Mouse (Mus musculus) embryonic facial prominence, embryonic 14.5 days (tissue): Measurements from ENCODE around the gene Gna15. TPM values are rescaled to one million over a fixed set of nuclear protein-coding genes. Genes with fewer than 3 reads are reported as not detected.
A peak's percentile ranks its signal among the peaks of the same experiment; 100 is the strongest.

Experiments
- ATAC-seq: fragments of 200-750 bp; cut with Nextera tagmentation; 2 replicates; pipeline ENCODE4 v1.8.0; 2017; ENCODE audit warnings: low read depth, moderate number of reproducible peaks, moderate TSS enrichment
- DNase-seq: peaks from one replicate; pipeline ENCODE4 v3.0.0-alpha.2; 2015; ENCODE audit warnings: low spot score
- H3K27ac ChIP-seq: fragments of 300-500 bp; sonication (generic); replicated peaks from 2 replicates; pipeline ENCODE4 v1.5.1; 2014; ENCODE audit warnings: low read depth, mild to moderate bottlenecking, low read length, moderate library complexity
- H3K27me3 ChIP-seq: fragments of 300-500 bp; sonication (generic); replicated peaks from 2 replicates; pipeline ENCODE4 v1.6.1; 2014; ENCODE audit warnings: low read length; ENCODE audit not compliant: control insufficient read depth, insufficient read depth
- H3K36me3 ChIP-seq: fragments of 300-500 bp; sonication (generic); 2 replicates; pipeline ENCODE4 v1.6.1; 2014; ENCODE audit warnings: low read length, mixed read lengths; ENCODE audit not compliant: control insufficient read depth, insufficient read depth
- H3K4me1 ChIP-seq: fragments of 300-500 bp; sonication (generic); 2 replicates; pipeline ENCODE4 v1.6.1; 2014; ENCODE audit warnings: antibody characterized with exemption, low read length; ENCODE audit not compliant: control insufficient read depth, insufficient read depth
- H3K4me2 ChIP-seq: fragments of 300-500 bp; sonication (generic); 2 replicates; pipeline ENCODE4 v1.6.1; 2014; ENCODE audit warnings: low read depth, mild to moderate bottlenecking, low read length, moderate library complexity, mixed read lengths
- H3K4me3 ChIP-seq: fragments of 300-500 bp; sonication (generic); 2 replicates; pipeline ENCODE4 v1.5.1; 2014; ENCODE audit warnings: low read depth, mild to moderate bottlenecking, low read length
- H3K9ac ChIP-seq: fragments of 300-500 bp; sonication (generic); 2 replicates; pipeline ENCODE4 v1.6.1; 2014; ENCODE audit warnings: low read depth, mild to moderate bottlenecking, low read length, moderate library complexity, mixed read lengths
- H3K9me3 ChIP-seq: fragments of 300-500 bp; sonication (generic); 2 replicates; pipeline ENCODE4 v1.6.1; 2016; ENCODE audit warnings: low read length; ENCODE audit not compliant: control insufficient read depth
- WGBS: fragments of 180-500 bp; shearing (Covaris S2); extraction: QIAGEN DNeasy Blood & Tissue Kit; methylation state at CpG from one replicate; pipeline ENCODE4 v1.1.7; 2014; 5-methylcytosine and 5-hydroxymethylcytosine counted together
- polyA plus RNA-seq: library from polyadenylated mRNA; unstranded; fragments of >200 nt; fragmentation: Nextera tagmentation; extraction: Ambion mirVana; gene quantifications from 2 replicates; pipeline ENCODE4 v1.2.1, GENCODE M21; 2014

Gna15 gene
- polyA plus RNA-seq, 1 experiment from 2014 or later = 3.1 TPM

DNA sequence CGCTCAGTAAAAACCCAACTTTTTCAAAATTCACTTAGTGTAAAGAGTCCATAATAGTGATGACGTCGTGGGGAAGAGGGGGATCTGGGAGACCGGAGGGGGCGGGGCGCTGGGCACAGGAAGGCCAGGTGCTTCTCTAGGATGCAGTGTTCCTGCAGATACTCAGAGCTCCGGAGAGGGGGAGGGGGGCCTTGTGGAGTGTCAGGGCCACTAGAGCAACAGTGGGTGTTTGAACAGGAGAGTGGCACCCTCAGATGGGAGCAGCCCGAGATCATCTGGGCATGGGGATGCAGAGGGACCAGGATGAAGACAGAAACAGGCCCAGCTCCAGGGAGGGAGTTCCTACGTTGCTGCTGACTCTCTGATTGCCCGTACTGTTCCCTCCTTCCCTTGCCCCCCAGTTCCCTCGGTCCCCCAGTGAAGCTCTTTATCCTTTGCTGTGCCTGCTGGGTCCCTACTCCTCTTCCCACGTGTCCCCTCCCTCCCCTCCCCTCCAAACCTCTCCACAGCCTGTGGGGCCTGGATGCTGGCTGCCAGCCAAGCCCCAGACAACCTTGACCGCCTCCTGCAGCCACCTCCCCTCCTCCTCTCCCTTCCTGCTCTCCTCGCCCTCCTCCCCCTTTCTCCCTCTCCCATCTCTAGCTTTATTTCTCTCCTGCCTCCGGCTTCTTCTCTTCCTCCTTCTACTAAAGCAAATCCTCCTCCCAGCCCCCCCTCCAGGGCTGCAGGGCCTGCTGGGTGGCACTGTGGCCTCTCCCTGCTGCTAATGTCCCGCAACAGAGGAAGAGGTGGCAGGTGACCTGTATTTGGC is 44.6 kb upstream of the Gna15 start:
- Histone ChIP-seq H3K9ac (peak overlapping the region; percentile 28; the same call in 1 of the 2 replicates), H3K27ac (peak overlapping the region; percentile 89), H3K4me3 (no peak overlapping the region), H3K27me3 (no peaks in the 10 kb centered on the region), H3K4me2 (peak overlapping the region; percentile 33), H3K4me1 (peaks cover 61% of the 10 kb centered on the region), H3K36me3 (peaks cover 30% of the 10 kb centered on the region), H3K9me3 (no peaks in the 10 kb centered on the region)
- ATAC-seq (0 out of 2 replicates have a peak, but pooled peaks have one; percentile 1), DNase-seq (peak; percentile 92)
- 7% methylated on average over 14 of the region's 16 CpGs for WGBS

DNA sequence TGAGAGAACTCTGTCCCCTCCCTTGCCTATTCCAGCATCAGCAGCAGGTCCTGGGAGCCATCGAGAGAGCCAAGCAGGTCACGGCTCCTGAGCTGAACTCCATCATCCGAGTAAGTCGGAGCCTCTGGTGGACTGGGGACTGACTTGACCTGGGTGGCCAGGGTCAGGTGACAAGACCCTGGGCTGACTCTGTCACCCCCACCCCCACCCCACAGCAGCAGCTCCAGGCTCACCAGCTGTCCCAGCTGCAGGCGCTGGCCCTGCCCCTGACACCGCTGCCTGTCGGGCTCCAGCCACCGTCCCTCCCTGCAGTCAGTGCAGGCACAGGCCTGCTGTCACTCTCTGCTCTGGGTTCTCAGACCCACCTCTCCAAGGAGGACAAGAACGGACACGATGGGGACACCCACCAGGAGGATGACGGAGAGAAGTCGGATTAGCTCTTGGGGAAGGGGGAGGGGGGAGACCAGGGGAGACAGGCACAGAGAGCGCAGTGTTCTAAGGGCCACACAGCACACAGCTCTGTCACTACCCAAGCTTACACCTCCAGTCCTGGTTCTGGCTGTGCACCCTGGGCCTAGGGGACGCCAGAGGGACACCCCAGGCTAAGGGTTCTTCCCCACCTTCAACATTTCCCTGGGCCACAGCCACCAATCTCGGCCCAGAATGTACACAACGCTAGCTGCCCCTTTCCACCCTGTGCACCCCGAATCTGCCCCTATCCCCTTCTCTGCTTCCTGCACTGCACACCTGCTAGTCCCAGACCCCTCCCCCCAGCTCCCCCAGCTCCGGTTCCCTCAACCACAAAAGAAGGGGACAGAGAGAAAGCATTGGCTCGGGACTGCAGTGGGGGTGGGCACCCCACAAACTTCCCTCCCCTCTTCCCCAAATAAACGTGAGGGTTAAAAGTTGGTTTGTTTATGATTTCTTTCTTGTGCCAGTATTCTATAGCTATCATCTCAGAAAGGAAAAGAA is 41.5 kb upstream of the Gna15 start:
- Histone ChIP-seq H3K27ac (no peak overlapping the region), H3K36me3 (peaks cover 47% of the 10 kb centered on the region), H3K4me1 (peaks cover 60% of the 10 kb centered on the region), H3K4me3 (no peak overlapping the region), H3K4me2 (no peak overlapping the region), H3K9ac (no peak overlapping the region), H3K27me3 (no peaks in the 10 kb centered on the region), H3K9me3 (no peaks in the 10 kb centered on the region)
- peak; percentile 23 for DNase-seq
- WGBS = 30% methylated on average over 19 of the region's 20 CpGs
- ATAC-seq = no peak

DNA sequence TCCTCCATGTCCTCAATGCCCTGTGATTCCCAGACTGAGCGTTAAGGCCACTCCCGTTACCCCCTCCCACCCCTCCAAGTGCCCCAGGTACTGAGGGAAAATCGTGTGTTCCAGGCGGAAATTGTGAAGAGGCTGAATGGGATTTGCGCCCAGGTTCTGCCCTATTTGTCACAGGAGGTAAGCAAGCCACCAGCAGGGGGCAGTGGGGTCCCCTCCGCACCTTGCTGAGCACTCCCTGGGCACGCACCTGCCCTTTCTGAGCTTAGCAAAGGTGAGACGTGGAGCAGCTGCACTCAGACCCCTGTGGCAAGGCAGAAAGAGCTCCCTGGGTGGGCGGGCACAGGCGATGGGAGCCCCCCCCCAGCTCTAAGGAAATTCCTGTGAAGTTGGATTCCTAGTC is 40.7 kb upstream of the Gna15 start:
- Histone ChIP-seq H3K4me1 (peaks cover 52% of the 10 kb centered on the region), H3K4me3 (0 out of 2 replicates have a peak overlapping the region, but pooled peaks have one; percentile 13), H3K36me3 (peaks cover 47% of the 10 kb centered on the region), H3K9me3 (no peaks in the 10 kb centered on the region), H3K9ac (no peak overlapping the region), H3K27me3 (no peaks in the 10 kb centered on the region), H3K4me2 (0 out of 2 replicates have a peak overlapping the region, but pooled peaks have one; percentile 42), H3K27ac (0 out of 2 replicates have a peak overlapping the region, but pooled peaks have one; percentile 53)
- WGBS = 23% methylated on average over 7 of the region's 10 CpGs
- ATAC-seq (no peak), DNase-seq (peak; percentile 68)

DNA sequence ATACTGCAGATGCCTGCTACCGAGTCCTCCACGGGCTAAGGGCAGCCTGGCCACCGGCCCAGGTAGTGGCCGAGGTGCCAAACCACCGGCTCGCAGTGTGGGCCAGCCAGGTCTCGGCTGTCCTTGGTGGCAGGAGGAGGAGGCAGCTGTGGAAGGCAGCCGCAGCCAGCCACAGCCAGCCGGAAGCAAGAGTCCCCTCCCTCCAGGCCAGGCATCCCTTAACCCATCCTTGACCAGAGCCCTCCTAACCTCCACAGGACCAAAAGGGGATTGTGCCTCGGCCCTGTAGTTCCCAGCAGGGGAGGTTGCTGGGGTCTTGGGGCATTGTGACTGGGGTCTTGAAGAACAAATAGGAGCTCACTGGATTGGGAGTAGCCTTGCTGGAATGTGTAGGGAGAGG is 40.2 kb upstream of the Gna15 start:
- no peaks in the 10 kb centered on the region for H3K27me3 ChIP-seq
- H3K36me3 ChIP-seq = peaks cover 47% of the 10 kb centered on the region
- H3K4me3 ChIP-seq = peak overlapping the region; percentile 13
- H3K9ac ChIP-seq = peak overlapping the region; percentile 50
- peak overlapping the region; percentile 53; the same call in 1 of the 2 replicates for H3K27ac ChIP-seq
- peak overlapping the region; percentile 42 for H3K4me2 ChIP-seq
- peaks cover 47% of the 10 kb centered on the region for H3K4me1 ChIP-seq
- DNase-seq (peak; percentile 61), ATAC-seq (peak; percentile 20)
- WGBS = 4% methylated on average over 9 of the region's 10 CpGs
- no peaks in the 10 kb centered on the region for H3K9me3 ChIP-seq

DNA sequence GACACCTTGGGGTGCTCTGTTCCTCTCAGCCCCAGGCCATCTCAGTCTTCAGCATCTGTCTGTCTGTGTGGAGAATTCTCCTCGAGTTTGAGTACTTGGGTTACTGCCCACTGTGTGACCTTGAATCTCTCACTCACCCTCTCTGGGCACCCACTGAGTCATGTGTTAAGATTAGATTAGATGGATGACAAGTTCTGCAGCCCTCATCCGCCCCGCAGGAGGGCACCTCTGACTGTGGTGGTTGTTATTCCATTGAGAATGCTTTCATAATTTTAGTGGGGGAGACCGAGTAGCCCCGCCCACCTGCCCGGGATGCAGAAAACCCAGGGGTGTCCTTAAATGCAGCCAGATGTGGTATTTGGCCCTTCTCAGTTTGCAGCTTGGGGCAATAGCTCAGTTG is 39.5 kb upstream of the Gna15 start:
- ATAC-seq (no peak), DNase-seq (peak; percentile 35)
- Histone ChIP-seq H3K9ac (no peak overlapping the region), H3K27ac (0 out of 2 replicates have a peak overlapping the region, but pooled peaks have one; percentile 31), H3K27me3 (no peaks in the 10 kb centered on the region), H3K9me3 (no peaks in the 10 kb centered on the region), H3K4me1 (peaks cover 39% of the 10 kb centered on the region), H3K4me2 (peak overlapping the region; percentile 42), H3K36me3 (peaks cover 47% of the 10 kb centered on the region), H3K4me3 (no peak overlapping the region)
- 19% methylated on average over 6 of the region's 6 CpGs for WGBS

DNA sequence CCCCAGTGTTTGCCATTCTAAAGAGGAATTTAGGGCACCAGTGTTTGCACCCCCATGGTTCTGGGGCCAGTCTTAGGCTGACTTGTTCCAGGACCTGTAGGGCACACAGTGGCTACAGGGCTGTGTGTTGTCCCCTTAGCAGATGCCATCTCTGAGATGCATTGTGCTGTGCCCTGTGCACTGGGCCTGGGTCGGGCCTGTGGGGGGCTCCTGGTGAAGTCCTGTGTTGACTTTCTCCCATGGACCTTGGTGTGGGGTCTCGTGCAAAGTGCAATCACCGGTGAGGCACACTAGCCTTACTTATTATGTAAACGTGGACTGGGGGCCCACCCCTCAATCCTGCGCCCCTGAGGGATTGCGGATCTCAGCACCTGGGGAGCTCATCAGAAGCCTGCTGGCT is 38.4 kb upstream of the Gna15 start:
- WGBS = 66% methylated on average over 6 of the region's 6 CpGs
- Histone ChIP-seq H3K4me3 (no peak overlapping the region), H3K27me3 (no peaks in the 10 kb centered on the region), H3K4me1 (peaks cover 32% of the 10 kb centered on the region), H3K36me3 (peaks cover 45% of the 10 kb centered on the region), H3K9me3 (no peaks in the 10 kb centered on the region), H3K4me2 (0 out of 2 replicates have a peak overlapping the region, but pooled peaks have one; percentile 10), H3K27ac (no peak overlapping the region), H3K9ac (peak overlapping the region; percentile 20; the same call in 1 of the 2 replicates)
- no peak for DNase-seq
- ATAC-seq = no peak

DNA sequence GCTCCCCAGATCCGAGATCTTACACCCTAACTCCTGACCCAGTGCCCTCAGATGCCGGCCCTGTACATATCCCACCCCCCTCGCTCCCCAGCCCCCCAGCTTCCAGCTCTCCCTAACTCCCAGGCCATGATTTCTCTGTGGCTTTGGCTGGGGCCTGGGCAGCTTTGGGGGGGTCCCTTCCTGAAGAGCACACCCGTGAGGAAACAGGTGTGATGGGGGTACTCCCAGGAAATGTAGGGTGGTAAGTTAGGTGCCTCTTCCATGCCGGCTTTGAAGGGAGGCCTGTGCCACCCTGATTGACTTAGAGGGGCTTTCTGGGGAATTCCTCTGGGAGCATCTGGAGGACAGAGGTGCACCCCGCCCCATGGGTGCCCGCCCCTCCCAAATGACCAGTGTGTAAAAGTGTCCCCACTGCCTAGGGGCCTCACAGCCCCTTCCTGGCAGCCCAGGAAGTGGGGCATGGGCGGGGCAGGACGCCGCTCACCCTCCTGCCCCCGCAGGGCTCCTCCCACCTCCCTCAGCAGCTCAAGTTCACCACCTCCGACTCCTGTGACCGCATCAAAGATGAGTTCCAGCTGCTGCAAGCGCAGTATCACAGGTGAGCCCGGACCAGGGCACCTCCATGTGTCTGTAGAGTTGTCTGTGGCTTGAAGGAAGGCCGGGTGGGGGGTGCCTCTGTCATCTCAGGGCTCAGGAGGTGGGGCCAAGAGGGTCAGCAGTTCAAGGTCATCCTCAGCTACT is 36.9 kb upstream of the Gna15 start:
- H3K9me3 ChIP-seq = no peaks in the 10 kb centered on the region
- 11% methylated on average over 13 of the region's 16 CpGs for WGBS
- H3K9ac ChIP-seq = peak overlapping the region; percentile 96
- peak overlapping the region; percentile 90 for H3K27ac ChIP-seq
- H3K27me3 ChIP-seq = no peaks in the 10 kb centered on the region
- ATAC-seq = no peak
- peaks cover 32% of the 10 kb centered on the region for H3K4me1 ChIP-seq
- peaks cover 34% of the 10 kb centered on the region for H3K36me3 ChIP-seq
- H3K4me2 ChIP-seq = peak overlapping the region; percentile 85
- H3K4me3 ChIP-seq = peak overlapping the region; percentile 82
- DNase-seq = no peak
